Mouse (Mus musculus) spleen, adult 18-20 months (tissue): ENCODE measurements around the gene Mcemp1.

Experiments
- DNase-seq, 2 experiments: peaks; one replicate each; pipeline ENCODE4 v3.0.0; 2022; ENCODE audit warnings: mixed read lengths in 2 of 2

Gene Mcemp1

DNA sequence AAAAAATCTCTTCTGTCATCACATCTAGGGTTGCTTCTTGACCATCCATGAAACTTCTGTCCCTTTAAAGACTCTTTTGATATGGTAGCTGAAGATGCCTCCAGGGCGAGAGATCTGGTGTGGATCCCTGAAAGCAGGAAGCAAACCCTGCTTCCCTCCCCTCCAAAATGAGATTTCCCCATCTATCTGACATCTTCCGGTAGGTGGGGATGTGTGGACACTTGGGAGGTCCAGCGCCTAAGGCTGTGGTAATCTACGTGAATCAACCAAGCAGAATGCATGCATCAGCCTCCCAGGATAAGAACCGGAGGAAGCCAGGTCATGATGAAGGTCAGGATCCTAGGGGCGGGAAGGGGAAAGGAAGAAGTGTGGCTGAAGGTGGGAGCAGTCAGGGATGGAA, at the start of gene Mcemp1:
TSS of gene Mcemp1 (plus strand) at position 248 of the 400 bp plus-strand sequence.
- DNase-seq = no peak

DNA sequence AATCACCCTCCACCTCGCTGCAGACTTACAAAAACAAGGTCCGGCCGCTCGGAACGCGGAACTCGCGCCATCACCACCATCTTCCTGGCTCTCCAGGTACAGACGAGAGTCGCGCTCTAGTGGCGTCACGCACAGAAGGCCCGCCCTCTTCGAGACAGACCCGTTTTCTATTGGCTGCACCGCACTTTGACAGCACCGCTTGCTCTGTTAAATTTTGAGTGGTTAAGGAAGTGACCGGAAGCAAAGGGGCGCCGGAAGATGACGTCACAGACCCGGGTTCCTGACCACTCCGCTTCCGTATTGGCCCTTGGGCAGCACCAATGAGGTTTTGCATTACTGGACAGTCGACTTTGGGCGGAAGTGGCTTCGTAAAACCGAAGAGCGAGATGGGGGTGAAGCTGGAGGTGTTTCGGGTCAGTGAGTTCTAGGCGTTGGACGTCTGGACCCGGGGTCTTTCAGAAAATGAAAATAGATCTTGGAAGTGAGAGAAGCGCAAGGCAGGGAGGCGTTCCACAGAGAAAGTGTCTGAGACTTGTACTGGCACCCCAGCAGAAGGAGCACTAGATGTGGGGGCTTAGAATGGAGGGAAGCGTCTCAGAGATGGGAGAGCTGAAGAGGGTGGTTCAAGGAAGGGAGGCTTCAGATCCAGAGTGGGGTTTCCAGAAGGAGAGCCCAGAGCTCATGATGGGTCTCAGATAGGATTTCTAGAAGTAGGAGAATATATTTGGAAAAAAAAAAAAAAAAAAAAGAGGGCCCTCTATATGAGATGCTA, 44.2 kb upstream of the Mcemp1 start, which contains the start of the genes Xab2 and Pet100:
TSS of gene Xab2 (minus strand) at position 118 of the 772 bp plus-strand sequence.
TSS of gene Pet100 (plus strand) at position 350 of the 772 bp plus-strand sequence.
- peak; percentile 95 to 96 for DNase-seq

DNA sequence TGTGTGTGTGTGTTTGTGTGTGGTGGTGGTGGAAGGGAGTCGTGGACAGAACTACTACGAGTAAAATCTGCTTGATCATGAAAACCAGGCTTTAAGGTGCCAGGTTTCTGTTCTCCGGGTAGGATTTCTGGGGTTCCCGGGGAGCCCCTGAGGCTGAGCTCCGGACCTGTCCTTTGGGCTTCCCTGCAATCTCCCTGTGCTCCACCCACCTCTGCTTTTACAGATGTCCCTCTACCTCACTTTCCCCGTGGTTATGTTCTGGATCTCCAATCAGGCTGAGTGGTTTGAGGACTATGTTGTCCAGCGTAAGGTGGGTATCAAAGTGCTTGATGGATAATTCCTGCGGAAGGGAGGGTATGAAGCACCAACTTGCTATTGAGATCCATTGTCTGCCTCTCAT, 43.4 kb upstream of the Mcemp1 start:
- DNase-seq = no peak

DNA sequence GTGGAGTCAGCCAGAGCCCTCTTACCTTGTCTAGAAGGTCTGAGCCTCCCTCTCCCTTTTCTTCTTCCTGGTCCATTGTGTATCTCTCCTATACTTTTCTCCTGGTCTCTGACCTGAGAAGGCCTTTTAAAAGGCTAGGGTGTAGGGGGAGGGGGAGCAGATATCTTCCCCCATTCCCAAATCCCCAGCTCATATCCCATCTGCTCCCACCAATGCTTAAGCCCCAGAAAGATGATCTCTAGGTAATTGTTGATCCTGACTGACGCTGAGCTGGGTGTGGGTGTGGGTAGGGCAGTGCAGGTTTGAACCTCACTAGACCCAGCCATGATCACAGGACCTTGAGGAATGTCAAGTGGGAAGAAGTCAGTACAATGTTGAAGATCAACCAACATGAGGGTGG, 40.1 kb upstream of the Mcemp1 start, which contains the start of gene Pcp2:
TSS of gene Pcp2 (minus strand) at position 101 of the 400 bp plus-strand sequence.
- no peak for DNase-seq

DNA sequence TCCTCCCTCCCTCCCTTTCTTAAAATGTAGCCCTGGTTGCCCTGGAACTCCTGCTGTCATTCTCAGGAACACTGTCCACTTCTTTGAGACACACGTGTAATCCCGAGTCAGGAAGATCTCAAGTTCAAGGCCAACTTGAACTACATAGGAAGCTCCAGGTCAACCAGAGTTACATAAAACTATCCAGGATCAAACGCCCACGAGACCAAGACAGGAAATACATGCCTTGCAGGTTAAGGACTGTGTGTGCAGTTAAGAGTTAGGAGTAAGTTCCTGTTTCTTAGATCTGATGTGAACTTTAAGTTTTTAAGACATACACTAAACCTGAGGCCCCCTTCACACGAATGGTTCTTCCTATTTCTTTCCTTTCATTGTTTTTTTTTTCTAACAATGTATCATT, 38.6 kb upstream of the Mcemp1 start:
- no peak for DNase-seq

DNA sequence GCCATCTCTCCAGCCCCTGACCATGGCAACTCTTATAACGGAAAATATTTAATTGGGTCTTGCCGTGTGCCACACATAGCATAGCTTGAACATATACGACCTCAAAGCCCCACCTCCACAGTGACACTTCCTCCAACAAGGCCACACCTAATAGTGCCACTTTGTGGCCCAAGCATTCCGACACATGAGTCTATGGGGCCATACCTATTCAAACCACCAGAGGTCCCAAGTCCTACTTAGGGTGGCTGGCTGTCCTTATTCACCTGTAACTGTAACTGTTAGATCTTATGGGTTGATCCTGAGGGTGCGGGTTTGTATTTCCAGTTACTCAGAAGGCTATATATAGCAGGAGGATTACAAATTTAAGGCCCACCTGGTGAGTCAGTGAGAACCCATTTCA, 37.5 kb upstream of the Mcemp1 start:
- DNase-seq = peak in 1 of 2 experiments; percentile 26

DNA sequence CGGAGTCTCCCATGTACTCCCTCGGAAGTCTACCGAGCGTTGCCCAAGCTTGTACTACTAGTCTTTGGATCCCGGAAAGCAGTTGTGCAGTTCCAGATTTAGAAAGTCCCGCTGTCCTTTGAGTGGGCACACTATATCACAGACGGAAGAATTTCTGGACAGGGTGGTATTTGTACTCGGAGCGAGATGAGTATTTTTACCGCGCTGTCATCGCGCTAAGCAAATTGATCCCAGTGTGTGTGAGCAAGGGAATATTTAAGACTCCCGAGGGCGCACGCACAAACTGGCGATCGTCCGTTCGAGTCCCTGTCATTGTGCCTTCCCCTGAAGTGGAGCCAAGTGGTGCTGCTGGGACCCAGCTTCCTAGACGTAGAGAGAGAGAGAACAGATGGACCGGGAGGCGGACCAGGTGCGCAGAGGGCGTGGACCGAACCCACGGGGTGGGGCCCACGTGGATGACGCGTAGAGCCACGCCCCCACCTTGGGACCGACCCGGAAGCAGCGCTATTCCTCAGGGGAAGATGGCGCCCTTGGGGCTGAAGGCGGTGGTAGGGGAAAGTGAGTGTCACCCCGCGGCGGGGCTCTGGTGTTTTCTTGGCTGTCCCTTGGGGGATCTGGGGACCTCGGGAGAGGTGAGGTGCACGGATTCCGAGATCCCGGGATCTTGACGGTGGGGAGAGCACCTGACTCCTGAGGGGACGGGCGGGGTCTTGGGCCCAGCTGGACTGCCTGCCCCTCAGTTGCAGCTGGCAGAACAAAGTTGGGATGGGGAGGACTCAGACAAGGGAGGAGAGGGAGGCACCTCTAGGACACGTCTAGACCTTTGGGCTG, 34.7 kb upstream of the Mcemp1 start, which contains the start of gene Stxbp2:
TSS of gene Stxbp2 (plus strand) at position 309 of the 831 bp plus-strand sequence.
- peak; percentile 81 to 88 for DNase-seq

DNA sequence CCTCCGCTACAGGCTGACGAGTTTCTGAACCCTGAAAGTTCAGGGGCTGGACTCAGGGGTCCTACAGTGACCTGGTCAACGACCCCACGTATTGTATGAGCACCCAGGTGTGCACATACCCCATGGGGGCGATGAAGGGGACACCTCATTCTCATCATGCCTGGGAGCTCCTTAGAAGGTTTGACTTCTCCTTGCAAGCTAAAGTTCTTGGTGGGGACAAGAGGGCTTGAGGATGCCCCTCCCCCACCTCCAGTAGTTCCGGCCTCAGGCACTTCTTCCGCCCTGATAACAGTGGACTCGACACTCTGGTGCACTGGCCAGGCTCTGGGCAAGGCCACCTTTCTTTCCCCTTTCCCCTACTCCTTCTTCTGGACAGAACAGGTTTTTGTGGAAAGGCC, 34.1 kb upstream of the Mcemp1 start:
- peak in 1 of 2 experiments; percentile 18 for DNase-seq

DNA sequence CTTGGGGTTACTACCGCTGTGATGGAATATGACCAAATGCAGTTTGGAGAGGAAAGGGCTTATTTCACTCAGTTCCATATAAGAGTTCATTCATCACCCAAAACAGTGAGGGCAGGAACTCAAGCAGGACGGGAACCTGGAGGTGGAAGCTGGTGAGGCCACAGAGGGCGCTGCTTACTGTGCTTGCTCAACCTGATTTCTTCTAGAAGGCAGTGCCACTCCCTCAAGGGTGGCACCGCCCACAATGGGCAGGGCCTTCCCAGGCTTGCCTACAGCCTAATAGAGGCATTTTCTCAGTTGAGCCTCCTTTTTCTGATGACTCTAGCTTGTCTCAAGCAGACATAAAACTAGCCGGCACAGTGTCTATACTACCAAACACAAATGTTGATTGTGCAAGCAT, 19.8 kb upstream of the Mcemp1 start:
- DNase-seq = peak; percentile 36 to 67

DNA sequence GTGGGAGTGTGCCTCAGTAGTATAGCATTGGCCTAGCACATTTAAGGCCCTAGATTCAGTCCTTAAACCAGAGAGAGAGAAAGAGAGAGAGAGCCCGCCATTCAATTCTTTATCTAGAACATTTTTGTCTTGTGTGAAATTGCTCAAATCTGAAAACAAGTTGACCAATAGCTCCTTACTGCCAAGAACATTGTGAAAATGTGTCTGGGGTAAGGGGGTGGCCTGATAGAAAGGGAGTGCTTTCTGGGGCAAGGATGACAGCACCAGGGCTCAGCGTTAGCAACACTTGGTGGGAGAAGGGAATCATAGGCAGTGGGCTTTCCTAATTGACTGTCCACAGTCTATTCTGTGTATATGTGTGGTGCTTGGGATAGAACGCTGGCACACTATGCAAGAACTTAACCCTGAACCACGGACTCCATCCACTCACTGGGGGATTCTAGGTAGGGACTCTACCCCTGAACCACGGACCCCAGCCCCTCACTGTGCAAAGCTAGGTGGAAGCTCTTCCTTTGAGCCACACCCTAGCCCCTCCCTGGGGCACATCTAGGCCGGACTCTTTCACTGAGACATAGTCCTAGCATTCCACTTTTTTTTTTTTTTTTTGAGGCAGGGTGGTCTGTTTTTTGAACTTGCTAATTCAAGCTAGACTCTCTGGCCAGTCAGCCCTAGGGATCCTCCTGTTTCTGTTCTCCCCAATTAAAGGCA, 18.6 kb upstream of the Mcemp1 start:
- DNase-seq = no peak

DNA sequence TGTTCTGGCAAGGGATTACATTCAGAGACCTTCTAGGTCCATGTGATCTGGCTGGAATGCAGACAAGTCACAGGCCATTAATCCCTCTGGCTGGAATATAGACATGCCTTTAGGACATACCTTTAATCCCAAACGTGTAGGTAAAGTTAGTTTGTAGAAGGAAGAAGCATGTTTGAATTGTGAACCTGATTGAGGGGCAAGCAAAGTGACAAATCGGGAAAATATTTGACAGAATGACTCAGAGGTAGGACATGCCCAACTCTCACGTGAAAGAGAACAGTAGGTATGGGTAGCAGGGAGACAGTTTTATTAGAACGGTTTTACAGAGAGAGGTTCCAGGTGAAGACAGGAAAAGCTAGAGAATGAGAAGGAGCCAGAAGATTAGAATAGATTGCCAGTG, 18.0 kb upstream of the Mcemp1 start:
- no peak for DNase-seq

DNA sequence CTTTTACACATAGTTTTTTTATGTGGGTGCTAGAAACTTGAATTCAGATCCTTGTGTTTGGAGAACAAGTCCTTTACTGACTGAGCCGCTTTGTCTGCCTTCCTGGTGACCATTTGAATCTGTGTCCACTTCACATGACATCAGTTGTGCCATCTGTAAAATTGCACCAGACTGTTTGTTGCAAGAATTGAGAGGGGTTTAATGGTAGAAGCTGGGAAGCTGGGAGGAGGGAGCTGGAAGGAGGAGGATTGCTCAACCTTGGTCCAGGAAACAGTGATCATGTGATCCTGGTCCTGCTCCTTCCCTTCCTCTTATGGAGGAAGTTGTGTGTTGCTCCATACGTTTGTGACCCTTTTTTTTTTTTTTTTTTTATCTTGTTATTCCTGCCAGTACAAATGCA, 17.3 kb upstream of the Mcemp1 start:
- DNase-seq = no peak

DNA sequence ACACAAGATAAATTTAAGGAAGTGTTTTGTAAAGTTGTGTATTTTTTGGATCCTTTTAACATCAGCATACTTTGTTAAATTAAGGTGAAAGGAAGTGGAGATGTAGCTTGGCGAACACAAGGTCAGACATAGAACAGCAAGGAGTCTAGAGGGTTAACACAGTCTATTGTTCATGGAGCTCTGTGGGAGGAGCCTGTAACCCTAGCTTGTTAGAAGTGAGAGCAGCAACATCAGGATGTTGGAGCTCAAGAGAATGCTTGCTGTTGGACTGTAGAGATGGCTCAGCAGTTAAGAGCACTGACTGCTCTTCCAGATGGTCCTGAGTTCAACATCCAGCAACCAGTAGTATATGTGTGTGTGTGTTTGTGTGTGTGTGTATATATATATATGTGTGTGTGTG, 16.6 kb upstream of the Mcemp1 start:
- DNase-seq = no peak

DNA sequence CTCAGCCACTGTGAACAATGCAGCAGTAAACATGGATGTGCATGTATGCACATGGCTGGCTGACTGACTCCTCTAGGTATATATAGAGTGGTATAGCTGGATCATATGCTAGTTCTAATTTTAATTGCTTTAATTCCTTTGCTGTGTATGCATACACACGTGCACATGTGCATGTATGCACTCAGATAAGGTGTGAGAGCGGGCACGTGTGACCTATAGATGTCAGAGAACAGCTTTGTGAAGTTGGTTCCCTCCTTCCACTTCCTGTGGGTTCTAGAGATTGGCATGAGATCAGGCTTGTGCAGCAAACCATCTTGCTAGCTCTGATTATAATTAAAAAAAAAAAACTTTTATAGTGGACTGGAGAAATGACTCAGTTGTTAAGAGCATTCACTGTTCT, 12.7 kb upstream of the Mcemp1 start:
- no peak for DNase-seq

DNA sequence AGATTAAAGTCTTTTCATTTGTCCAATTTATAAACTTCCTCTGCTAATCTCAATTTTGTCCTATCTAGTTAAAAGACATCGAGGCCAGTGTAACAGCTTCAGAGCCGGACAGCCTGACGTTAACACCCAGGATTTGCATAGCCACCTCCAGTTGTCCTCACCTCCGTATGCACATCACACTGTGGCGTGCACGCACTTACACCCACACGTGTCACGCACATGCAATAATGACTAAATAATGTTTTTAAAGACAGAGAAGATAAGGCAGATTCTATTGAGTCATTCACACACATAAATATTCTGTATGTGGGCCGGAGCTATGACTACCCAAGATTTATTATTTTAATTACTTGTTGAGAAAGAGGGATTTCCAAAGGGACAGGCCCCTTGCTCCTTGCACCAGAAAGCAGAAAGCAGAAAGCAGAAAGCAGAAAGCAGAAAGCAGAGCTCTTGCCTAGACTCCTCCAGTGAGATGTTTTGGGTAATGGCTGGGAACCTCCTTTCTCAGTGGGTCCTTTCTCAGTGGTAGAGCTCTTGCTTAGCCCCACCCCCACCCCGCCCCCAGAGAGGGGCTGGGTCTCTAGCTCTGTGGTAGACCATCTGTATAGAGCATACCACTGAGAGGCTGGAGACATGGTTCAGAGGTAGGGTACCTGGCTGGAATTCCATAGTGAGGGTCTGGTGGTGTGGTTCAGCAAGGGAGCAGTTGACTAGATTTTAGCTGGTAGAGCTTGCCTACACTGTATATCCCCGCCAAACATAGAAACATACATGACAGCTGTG, 10.6 kb upstream of the Mcemp1 start:
- no peak for DNase-seq

DNA sequence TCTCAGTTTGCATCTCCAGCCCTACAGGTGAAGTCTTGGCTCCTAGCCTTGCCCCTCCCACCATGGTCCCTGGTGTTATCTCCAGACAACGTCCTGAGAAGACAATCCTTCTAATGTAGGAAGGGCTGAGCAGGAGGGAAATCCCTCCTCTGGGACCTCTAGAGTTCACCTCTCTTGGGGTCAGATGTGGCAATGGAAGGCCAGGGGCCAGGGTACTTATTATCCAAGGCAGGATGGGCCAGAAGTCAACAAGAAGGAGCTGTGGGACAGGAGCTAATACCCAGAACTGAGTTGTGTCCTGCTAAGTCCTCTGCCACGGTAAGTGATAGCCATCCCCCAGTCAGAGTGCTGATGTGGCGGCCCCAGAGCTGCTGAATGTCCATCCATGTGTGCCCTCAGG, 10.0 kb upstream of the Mcemp1 start, which contains the start of gene Retn:
TSS of gene Retn (plus strand) at position 245 of the 400 bp plus-strand sequence.
- no peak for DNase-seq

DNA sequence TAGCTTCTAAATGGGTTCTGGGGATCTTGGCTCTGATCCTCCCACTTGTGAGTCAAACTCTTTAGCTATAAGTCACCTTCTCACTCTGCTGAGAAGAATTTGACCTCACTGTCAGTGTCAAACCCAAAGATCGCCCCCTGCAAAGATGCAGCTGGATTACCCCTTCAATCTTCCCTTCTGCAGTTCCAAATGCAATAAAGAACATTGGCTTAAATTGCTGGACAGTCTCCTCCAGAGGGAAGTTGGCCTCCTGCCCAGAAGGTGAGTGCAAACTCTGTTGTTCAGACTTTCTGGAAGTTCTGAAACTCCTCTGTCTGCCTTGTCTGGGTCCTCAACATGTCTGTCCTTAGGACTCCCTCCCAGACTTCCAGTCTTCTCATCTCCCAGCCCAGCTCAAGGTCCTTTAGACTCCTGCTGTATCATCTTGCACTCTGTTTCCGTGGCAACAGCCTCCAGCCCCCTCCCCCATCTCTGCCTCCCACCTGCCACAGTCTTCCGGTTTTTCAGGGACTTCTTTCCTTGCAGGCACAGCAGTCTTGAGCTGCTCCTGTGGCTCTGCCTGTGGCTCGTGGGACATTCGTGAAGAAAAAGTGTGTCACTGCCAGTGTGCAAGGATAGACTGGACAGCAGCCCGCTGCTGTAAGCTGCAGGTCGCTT, 8.7 kb upstream of the Mcemp1 start:
- DNase-seq = no peak

DNA sequence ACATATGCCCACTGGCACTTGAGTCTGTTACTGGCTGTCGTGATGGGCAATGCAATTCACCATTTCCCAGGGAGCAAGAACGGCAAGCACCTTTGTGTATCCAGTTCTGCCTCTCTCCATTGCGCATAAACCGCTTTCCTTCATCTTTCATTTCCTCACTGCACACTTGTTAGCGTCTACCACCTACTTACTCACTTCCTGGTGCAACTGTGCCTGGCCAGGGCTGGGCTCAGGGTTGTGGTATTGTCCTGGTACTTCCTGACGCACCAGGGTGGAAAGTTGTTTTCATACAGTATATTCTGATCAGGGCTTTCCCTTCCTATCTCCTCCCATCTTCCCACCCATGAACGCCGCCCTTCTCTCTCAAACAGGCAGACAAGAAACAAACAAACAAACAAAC, 4.7 kb upstream of the Mcemp1 start:
- DNase-seq = no peak

DNA sequence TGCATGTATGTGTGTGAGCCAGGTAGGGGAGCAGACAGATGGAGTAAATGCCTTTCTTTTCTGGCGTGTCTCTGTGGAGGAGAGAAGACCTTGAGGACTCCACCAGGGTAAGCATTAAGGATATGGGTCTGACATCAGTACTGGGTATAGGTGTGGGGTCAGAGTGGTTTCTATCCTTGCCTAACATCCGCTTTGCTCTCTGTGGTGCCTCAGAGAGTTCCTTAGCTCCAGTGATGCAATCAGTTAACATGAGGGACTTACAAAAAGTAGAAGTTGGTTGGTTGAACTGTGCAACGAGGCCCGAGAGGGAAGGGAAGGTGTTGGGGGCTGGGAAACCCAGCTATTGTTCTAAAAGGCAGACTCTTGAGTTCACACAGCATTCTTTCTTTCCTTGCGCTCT, 1.1 kb upstream of the Mcemp1 start:
- DNase-seq = no peak

DNA sequence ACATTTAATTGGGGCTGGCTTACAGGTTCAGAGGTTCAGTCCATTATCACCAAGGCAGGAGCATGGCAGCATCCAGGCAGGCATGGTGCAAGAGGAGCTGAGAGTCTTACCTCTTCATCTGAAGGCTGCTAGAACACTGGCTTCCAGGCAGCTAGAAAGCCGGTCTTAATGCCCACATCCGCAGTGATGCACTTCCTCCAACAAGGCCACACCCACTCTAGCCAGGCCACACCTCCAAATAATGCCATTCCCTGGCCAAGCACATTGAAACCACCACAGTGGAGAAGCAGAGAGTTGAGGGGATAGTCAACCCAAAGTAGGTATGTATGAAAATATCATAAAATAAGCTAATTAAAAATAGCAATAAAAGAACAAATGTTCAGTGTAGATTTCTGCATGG, 4.8 kb downstream of the Mcemp1 start:
- peak; percentile 43 to 55 for DNase-seq

DNA sequence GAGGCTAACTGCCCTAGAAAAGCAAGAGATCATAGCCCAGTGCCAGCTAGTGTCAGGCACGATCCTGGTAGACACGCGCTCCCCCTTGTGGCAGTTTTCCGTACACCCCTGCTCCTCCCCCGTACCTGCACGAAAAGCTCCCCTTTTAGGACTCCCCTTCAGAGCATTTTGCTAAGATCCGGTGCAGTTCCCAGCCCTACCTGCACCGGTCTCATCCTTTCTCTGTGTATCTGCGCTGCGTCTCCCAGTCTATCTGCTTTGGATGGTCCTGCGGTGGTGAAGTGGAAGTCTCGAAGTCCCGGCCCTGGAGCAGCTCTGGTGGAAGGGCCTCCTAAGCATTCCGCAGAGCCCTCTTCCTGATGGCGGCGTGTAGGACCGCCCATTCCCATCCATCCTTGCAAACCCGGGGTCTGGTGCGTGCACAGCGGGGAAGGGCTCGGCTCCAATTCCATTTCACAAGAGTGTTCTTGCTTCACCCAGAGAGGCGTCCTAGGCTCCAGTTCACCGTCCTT, 6.5 kb downstream of the Mcemp1 start, which contains the start of gene Fcor:
TSS of gene Fcor (minus strand) at position 383 of the 512 bp plus-strand sequence.
- DNase-seq = peak; percentile 73 to 91
